Mouse (Mus musculus) hindbrain, embryonic 13.5 days (tissue): ENCODE data around the gene Zfp143. TPM values are rescaled to one million over a fixed set of nuclear protein-coding genes. Genes with fewer than 3 reads are reported as not detected.
"Not testable (repeated sequence)": the region's sequence is repeated elsewhere in the genome, so short reads cannot be mapped to it uniquely, and the experiment has no call there.

Experiments
- ATAC-seq: fragments of 200-750 bp; cut with Nextera tagmentation; 2 replicates; pipeline ENCODE4 v1.8.0; 2017; ENCODE audit warnings: moderate TSS enrichment; ENCODE audit not compliant: low FRiP score
- H3K27ac ChIP-seq: fragments of 300-500 bp; sonication (generic); 2 replicates; pipeline ENCODE4 v1.5.1; 2015; ENCODE audit warnings: inconsistent platforms, mild to moderate bottlenecking, moderate library complexity
- H3K27me3 ChIP-seq: fragments of 300-500 bp; sonication (generic); 2 replicates; pipeline ENCODE4 v1.6.1; 2015; ENCODE audit warnings: mild to moderate bottlenecking, inconsistent platforms
- H3K36me3 ChIP-seq: fragments of 300-500 bp; sonication (generic); 2 replicates; pipeline ENCODE4 v1.6.1; 2015; ENCODE audit warnings: mild to moderate bottlenecking, inconsistent platforms
- H3K4me1 ChIP-seq: fragments of 300-500 bp; sonication (generic); replicated peaks from 2 replicates; pipeline ENCODE4 v1.6.1; 2015; ENCODE audit warnings: inconsistent platforms
- H3K4me2 ChIP-seq: fragments of 300-500 bp; sonication (generic); 2 replicates; pipeline ENCODE4 v1.6.1; 2015; ENCODE audit warnings: inconsistent platforms, mild to moderate bottlenecking, moderate library complexity
- H3K4me3 ChIP-seq: fragments of 300-500 bp; sonication (generic); 2 replicates; pipeline ENCODE4 v1.5.1; 2015; ENCODE audit warnings: mild to moderate bottlenecking, inconsistent platforms
- H3K9ac ChIP-seq: fragments of 300-500 bp; sonication (generic); 2 replicates; pipeline ENCODE4 v1.6.1; 2015; ENCODE audit warnings: mild to moderate bottlenecking, inconsistent platforms
- H3K9me3 ChIP-seq: fragments of 300-500 bp; sonication (generic); 2 replicates; pipeline ENCODE4 v1.6.1; 2016; ENCODE audit warnings: inconsistent platforms
- WGBS: fragments of 180-500 bp; shearing (Covaris S2); methylation state at CpG from one replicate; pipeline ENCODE4 v1.1.7; 2015; 5-methylcytosine and 5-hydroxymethylcytosine counted together
- polyA plus RNA-seq: library from polyadenylated mRNA; unstranded; fragments of >200 nt; fragmentation: Nextera tagmentation; extraction: Ambion mirVana; gene quantifications from 2 replicates; pipeline ENCODE4 v1.2.1, GENCODE M21; 2015

The Zfp143 gene
- polyA plus RNA-seq, 1 experiment from 2014 or later, result 19.9 TPM

DNA sequence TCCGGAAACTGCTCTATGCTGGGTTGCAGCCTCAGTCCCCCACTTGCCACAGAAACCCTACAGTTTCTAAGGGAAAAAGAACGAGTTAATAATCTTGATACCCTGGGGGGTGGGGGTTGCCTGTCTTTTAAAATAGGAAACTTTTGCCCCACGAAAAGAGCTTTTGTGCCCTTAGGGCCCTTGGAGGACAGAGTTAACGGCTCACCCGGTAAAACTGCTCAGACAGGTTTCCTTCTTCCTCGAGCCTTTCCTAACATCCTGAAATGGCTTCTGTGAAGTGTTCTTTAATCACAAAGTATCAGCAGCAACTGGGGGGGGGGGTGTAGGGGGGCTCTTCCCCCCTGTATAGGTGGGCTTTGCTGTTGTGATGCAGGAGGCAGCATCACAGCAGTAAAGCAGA, 39.8 kb downstream of the Zfp143 start:
- H3K4me1 ChIP-seq, result no peaks in the 10 kb centered on the region
- H3K9ac ChIP-seq, result no peak overlapping the region
- H3K27me3 ChIP-seq, result no peaks in the 10 kb centered on the region
- no peak overlapping the region for H3K4me3 ChIP-seq
- ATAC-seq, result no peak
- H3K4me2 ChIP-seq, result no peak overlapping the region
- no peaks in the 10 kb centered on the region for H3K9me3 ChIP-seq
- peaks cover 8% of the 10 kb centered on the region for H3K36me3 ChIP-seq
- WGBS, result 60% methylated on average over 6 of the region's 6 CpGs
- H3K27ac ChIP-seq, result no peak overlapping the region

- no peaks in the 10 kb centered on the region for H3K27me3 ChIP-seq
- H3K9ac ChIP-seq, result no peak overlapping the region
- H3K27ac ChIP-seq, result no peak overlapping the region
- H3K4me2 ChIP-seq, result no peak overlapping the region
- H3K9me3 ChIP-seq, result no peaks in the 10 kb centered on the region
- no peak for ATAC-seq
- H3K4me1 ChIP-seq, result no peaks in the 10 kb centered on the region
- WGBS, result 79% methylated on average over 5 of the region's 5 CpGs
- H3K36me3 ChIP-seq, result peaks cover 4% of the 10 kb centered on the region
- no peak overlapping the region for H3K4me3 ChIP-seq
Measured at GRCm38 (mm10) chr7:110101266-110101665, 40.2 kb downstream of the Zfp143 start.

- Histone ChIP-seq H3K27me3 (no peaks in the 10 kb centered on the region), H3K36me3 (no peaks in the 10 kb centered on the region), H3K4me3 (no peak overlapping the region), H3K9ac (no peak overlapping the region), H3K4me2 (no peak overlapping the region), H3K4me1 (peaks cover 13% of the 10 kb centered on the region), H3K27ac (no peak overlapping the region), H3K9me3 (no peaks in the 10 kb centered on the region)
- ATAC-seq, result no peak
- WGBS, result 85% methylated on average over 5 of the region's 5 CpGs
Measured at GRCm38 (mm10) chr7:110105041-110105440, 44.0 kb downstream of the Zfp143 start.

GRCm38 (mm10) chr7:110106633-110107032, 45.6 kb downstream of the Zfp143 start:
- Histone ChIP-seq H3K4me2 (no peak overlapping the region), H3K4me1 (peaks cover 13% of the 10 kb centered on the region), H3K9ac (no peak overlapping the region), H3K27ac (no peak overlapping the region), H3K9me3 (no peaks in the 10 kb centered on the region), H3K4me3 (no peak overlapping the region), H3K36me3 (no peaks in the 10 kb centered on the region), H3K27me3 (no peaks in the 10 kb centered on the region)
- no peak for ATAC-seq
- 96% methylated on average over 3 of the region's 3 CpGs for WGBS

GRCm38 (mm10) chr7:110108524-110108923, 47.5 kb downstream of the Zfp143 start:
- H3K4me2 ChIP-seq, H3K27me3 ChIP-seq, H3K36me3 ChIP-seq, ATAC-seq, H3K9ac ChIP-seq, H3K4me3 ChIP-seq, H3K9me3 ChIP-seq, H3K27ac ChIP-seq: not testable (repeated sequence)
- 96% methylated on average over 3 of the region's 3 CpGs for WGBS
- H3K4me1 ChIP-seq, result peaks cover 13% of the 10 kb centered on the region

DNA sequence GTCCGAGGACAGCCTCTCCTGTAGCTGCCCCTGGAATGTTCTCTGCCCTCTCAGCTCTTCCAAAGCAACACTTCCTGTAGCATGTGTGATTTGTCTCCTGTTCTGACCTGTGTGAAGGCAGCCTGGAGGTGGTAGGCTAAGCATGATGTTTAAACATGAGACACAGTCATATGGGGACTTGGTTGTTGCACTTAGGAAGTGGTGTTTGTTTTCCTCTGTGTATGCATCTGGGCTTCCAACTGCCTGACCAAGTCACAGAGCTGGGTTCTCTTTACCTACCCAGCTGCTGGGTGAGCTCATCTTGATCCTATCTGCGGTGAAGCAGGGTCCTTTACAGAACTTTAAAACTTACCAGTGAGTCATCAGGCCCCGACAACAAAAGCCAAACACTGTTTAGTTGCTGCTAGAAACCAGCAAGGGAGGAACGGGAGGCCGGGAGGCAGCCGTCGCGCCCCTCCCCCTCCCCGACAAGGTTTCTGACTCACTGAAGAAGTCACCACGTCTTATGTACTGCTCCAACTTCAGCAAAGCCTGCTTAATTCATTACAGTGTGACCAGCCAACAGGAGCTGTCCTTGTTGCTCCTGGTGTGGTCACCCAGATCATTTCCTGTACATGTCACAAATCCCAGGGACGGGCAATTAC, 48.1 kb downstream of the Zfp143 start:
- no peak overlapping the region for H3K9ac ChIP-seq
- peaks cover 13% of the 10 kb centered on the region for H3K4me1 ChIP-seq
- WGBS, result 21% methylated on average over 11 of the region's 11 CpGs
- H3K27me3 ChIP-seq, result no peaks in the 10 kb centered on the region
- no peak overlapping the region for H3K4me3 ChIP-seq
- no peak overlapping the region for H3K4me2 ChIP-seq
- no peaks in the 10 kb centered on the region for H3K36me3 ChIP-seq
- H3K27ac ChIP-seq, result no peak overlapping the region
- no peaks in the 10 kb centered on the region for H3K9me3 ChIP-seq
- no peak for ATAC-seq

DNA sequence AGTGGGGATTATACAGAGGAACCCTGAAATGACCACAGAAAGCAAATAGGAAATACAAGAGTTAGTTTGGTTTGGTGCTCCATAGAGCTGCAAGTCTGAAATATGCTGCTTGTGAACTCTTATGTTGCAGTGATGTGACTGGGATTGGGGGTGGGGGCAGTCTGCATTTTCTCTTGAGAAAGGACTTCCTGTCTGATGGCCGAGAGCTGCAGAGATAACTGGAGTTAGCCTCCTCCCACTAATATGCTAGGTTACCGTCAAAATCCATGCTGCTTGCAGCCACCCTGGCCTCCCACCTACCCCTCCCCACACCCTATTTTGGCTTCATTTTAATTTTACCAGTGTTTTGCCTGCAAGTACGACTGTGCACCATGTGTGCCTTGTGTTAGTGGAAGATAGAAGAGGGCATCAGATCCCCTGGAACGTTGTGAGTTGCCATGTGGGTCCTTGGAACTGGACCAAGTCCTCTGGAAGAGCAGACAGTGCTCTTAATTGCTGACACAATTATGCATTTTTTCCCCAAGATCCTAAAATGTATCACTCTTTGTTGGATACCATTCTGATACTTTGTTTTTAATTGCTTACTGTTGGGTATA, 49.1 kb downstream of the Zfp143 start:
- ATAC-seq, result no peak
- H3K4me2 ChIP-seq, result no peak overlapping the region
- H3K27me3 ChIP-seq, result no peaks in the 10 kb centered on the region
- H3K9me3 ChIP-seq, result no peaks in the 10 kb centered on the region
- no peaks in the 10 kb centered on the region for H3K36me3 ChIP-seq
- no peak overlapping the region for H3K4me3 ChIP-seq
- 57% methylated on average over 4 of the region's 4 CpGs for WGBS
- no peak overlapping the region for H3K27ac ChIP-seq
- H3K9ac ChIP-seq, result no peak overlapping the region
- H3K4me1 ChIP-seq, result peaks cover 13% of the 10 kb centered on the region

- ATAC-seq, result no peak
- H3K4me3 ChIP-seq, result no peak overlapping the region
- no peak overlapping the region for H3K27ac ChIP-seq
- H3K27me3 ChIP-seq, result no peaks in the 10 kb centered on the region
- H3K4me2 ChIP-seq, result no peak overlapping the region
- no peaks in the 10 kb centered on the region for H3K36me3 ChIP-seq
- no peak overlapping the region for H3K9ac ChIP-seq
- 77% methylated on average over 5 of the region's 5 CpGs for WGBS
- H3K9me3 ChIP-seq, result no peaks in the 10 kb centered on the region
- peaks cover 4% of the 10 kb centered on the region; the same call in 1 of the 2 replicates for H3K4me1 ChIP-seq
Measured at GRCm38 (mm10) chr7:110114699-110115098, 53.7 kb downstream of the Zfp143 start.

GRCm38 (mm10) chr7:110116731-110117291, 55.8 kb downstream of the Zfp143 start:
- H3K4me1 ChIP-seq, result peaks cover 2% of the 10 kb centered on the region; the same call in 1 of the 2 replicates

DNA sequence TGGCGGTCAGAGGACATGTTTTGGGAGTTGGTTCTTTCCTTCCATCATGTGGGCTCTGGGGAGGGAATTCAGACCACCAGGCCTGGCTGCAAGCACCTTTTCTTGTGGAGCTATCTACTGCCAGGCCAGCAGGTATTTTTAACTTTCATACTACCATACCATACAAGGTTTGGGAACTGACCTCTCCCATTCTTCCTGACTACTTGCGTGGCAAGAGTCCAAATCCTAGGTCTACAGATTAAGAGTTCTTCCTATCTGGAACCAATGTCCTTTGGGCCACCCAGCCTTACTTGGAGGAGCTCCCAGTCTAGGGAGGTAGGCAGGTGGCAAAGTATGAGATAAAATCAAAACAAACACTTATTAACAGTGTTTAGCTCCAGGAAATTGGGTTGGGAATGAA, 57.4 kb downstream of the Zfp143 start:
- Histone ChIP-seq H3K27ac (no peak overlapping the region), H3K4me2 (no peak overlapping the region), H3K9ac (no peak overlapping the region), H3K27me3 (no peaks in the 10 kb centered on the region), H3K4me1 (peaks cover 9% of the 10 kb centered on the region), H3K4me3 (no peak overlapping the region), H3K9me3 (no peaks in the 10 kb centered on the region), H3K36me3 (no peaks in the 10 kb centered on the region)
- ATAC-seq, result no peak
- WGBS, result 92% methylated on average over 2 of the region's 2 CpGs

More at GRCm38 (mm10) chr7:110116731-110117291, 55.8 kb downstream of the Zfp143 start:
- no peak overlapping the region for H3K4me2 ChIP-seq
- no peak overlapping the region for H3K4me3 ChIP-seq
- WGBS, result 22% methylated on average over 1 of the region's 1 CpGs
- no peaks in the 10 kb centered on the region for H3K9me3 ChIP-seq
- ATAC-seq, result no peak
- H3K9ac ChIP-seq, result no peak overlapping the region
- no peaks in the 10 kb centered on the region for H3K27me3 ChIP-seq
- no peaks in the 10 kb centered on the region for H3K36me3 ChIP-seq
- H3K27ac ChIP-seq, result no peak overlapping the region

DNA sequence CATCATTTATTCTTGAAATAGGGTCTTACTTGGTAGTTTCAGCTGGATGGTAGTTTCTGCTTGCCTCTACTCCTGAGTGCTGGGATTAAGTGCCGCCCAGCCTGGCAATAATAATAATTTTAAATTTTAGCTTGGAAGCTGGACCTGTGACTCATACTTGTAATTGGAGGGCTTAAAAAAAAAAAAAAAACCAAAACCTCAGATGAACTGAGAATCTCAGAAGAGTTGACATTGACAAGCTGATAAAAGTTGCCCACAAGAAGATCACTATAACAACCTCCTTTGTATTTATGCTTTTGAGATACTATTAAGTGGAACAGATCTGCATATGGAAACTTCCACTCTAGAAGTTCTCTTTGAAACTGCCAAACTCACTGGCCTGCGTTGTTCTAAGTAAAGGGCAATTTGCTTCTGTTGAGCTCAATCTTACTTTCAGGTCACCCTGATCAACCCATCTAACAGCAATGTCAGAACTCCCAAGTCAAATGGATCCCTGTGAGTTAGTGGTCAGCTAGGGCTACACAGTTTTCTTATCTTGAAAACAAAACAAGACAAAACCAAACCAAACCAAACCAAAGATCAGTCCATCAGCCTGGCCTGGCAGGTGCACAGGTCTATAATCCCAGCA, 59.3 kb downstream of the Zfp143 start:
- H3K4me2 ChIP-seq, result no peak overlapping the region
- H3K36me3 ChIP-seq, result no peaks in the 10 kb centered on the region
- H3K4me1 ChIP-seq, result peaks cover 12% of the 10 kb centered on the region
- no peaks in the 10 kb centered on the region for H3K9me3 ChIP-seq
- H3K9ac ChIP-seq, result no peak overlapping the region
- no peaks in the 10 kb centered on the region for H3K27me3 ChIP-seq
- no peak for ATAC-seq
- no peak overlapping the region for H3K27ac ChIP-seq
- WGBS, result 86% methylated on average over 2 of the region's 2 CpGs
- H3K4me3 ChIP-seq, result no peak overlapping the region

DNA sequence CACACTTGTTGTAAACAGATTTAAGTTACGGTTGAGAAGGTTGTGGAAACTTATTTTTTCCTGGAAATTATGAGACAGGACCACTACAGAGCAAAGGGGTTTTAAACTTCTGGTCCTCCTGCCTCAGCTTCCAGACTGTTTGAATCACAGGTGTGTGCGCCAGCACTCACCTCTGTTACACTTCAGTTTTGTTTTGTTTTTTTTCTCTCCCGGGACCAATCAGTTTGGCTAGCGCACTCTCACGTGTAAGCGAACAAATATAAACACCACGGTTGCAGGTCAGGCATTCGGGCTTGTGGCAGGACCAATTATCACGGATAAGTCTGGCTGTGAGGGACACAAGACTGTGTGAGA, 60.1 kb downstream of the Zfp143 start:
- Histone ChIP-seq H3K9me3 (no peaks in the 10 kb centered on the region), H3K9ac (peak overlapping the region; percentile 76), H3K36me3 (no peaks in the 10 kb centered on the region), H3K4me2 (peak overlapping the region; percentile 73), H3K4me1 (peaks cover 12% of the 10 kb centered on the region), H3K27ac (0 out of 2 replicates have a peak overlapping the region, but pooled peaks have one; percentile 59), H3K27me3 (no peaks in the 10 kb centered on the region), H3K4me3 (peak overlapping the region; percentile 89)
- WGBS, result 3% methylated on average over 9 of the region's 9 CpGs
- ATAC-seq, result no peak
